Mouse (Mus musculus): Measurements from ENCODE around the gene Gpr108.
"Not testable (repeated sequence)": the region's sequence is repeated elsewhere in the genome, so short reads cannot be mapped to it uniquely, and the experiment has no call there.

The Gpr108 gene

DNA sequence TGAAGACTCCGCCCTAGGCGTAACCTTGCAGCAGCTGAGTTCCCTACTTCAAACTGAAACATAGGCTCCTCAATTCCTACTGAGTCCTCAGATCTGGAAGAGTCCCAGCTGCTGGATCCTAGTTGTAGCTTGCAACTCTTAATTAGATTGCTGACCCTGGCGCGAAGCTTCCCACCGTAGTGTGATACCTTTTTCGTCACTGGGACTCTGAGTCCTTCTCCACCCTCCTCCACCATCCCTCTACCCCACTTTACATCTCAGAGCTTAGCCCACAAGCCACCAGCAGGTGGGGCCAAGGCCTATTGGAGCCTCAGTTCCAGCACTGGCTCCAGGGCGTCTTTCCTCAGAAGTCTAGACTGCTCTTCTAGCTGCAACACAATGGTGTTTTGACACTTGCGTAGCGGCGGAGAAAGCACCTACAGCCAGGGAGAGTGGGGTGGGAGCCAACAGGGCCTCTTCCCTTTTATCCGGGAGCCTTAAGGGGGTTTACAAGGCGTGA is at the start of gene Gpr108:
Gpr108 (minus strand) TSS at position 246 of the 499 bp plus-strand sequence.
- peak; percentile 90 to 92 for DNase-seq (ENCODE audit: low spot score in 2 of 2)

- no peak for DNase-seq (ENCODE audit: low spot score in 2 of 2)
These were observed 48.8 kb upstream of the Gpr108 start for GRCm38 (mm10) chr17:57297040-57297439.

DNA sequence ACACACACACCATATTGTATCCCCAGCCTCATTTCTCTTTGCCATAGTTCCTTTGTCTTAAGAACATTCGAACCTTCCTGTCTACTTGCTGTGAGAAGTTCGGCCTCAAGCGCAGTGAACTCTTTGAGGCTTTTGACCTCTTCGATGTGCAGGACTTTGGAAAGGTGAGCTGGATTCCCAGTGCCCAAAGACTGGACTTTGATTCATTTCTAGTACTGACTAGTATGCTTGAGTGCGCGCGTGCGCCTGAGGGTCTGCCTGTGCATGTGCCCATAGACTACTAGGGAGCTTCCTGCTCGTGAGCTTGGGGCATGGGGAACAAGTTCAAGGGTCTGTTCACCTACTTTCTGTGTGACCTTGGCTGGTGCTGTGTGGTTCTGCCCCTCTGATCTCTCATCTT is 47.7 kb upstream of the Gpr108 start:
- DNase-seq (ENCODE audit: low spot score in 2 of 2) = no peak

- no peak for DNase-seq (ENCODE audit: low spot score in 2 of 2)
These were observed 44.7 kb upstream of the Gpr108 start for GRCm38 (mm10) chr17:57292968-57293367.

DNA sequence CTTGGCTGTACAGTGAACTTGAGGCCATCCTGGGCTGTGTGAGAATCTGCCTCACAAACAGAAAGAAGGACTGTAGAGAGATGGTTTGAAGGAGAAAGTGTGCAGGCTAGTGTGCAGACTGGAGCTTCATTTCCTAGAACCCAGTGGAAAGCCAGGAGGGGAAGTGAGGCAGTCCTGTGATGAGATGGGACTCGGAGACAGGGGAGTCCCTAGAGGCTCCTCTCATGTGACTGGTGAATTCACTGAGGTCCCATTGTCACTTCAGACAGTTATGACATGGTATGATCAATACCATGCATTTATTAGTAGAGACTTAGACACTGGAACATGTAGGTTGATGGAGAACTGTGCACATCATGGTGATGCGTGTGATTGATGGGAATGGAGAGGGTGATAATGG is 44.1 kb upstream of the Gpr108 start:
- no peak for DNase-seq (ENCODE audit: low spot score in 2 of 2)

DNA sequence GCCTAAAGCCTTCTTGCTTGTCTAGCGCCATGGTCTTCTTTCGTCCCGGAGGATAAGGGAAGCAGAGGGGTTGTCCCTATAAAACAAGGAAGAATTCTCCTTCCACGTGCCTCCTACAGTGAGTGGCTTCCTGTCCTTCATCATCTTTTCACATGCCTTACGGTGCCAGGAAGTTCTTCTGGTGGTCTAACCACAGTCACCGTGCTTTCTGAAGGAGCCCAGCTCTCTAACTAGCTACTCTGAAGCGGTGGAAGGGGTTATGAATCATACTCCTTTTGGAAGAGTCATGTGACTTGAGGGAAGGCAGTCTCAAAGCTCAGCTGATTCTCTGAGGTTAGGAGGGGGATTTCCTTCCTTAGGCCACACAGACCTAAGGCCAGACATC is 42.4 kb upstream of the Gpr108 start:
- DNase-seq (ENCODE audit: low spot score in 2 of 2) = no peak

DNA sequence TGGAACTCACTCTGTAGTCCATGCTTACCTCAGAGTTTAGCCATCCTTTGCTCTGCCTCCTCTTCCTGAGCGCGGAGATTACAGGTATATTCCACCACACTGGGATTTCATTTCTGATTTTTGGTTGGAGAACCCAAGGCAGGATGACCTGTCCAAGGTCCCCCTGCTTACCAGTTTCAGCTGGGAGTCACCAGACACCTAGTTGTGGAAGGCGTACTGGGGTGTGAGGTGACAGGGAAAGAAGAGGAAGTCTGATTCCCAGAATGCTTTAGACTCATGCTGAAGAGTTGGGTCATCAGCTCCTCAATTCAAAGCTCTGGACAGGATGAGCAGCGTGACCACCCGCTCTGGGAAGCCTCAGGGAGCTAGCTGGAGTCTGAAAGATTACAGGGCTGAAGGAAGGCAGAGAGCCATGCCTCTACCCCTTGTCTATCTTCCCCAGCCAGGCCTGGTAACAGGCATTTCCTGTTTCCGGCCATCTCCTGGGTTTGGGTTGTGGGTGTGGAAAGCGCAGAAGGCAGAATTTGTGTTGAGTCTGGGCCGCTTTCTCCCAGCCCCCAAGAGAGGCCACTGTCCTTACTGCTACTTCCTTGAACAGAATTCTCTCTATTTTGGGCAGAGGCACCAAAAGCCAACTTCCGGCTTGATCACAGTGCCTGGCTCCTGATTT is 41.9 kb upstream of the Gpr108 start:
- DNase-seq (ENCODE audit: low spot score in 2 of 2) = peak; percentile 27 to 58

- no peak for DNase-seq (ENCODE audit: low spot score in 2 of 2)
These were observed 41.0 kb upstream of the Gpr108 start for GRCm38 (mm10) chr17:57289252-57289651.

DNA sequence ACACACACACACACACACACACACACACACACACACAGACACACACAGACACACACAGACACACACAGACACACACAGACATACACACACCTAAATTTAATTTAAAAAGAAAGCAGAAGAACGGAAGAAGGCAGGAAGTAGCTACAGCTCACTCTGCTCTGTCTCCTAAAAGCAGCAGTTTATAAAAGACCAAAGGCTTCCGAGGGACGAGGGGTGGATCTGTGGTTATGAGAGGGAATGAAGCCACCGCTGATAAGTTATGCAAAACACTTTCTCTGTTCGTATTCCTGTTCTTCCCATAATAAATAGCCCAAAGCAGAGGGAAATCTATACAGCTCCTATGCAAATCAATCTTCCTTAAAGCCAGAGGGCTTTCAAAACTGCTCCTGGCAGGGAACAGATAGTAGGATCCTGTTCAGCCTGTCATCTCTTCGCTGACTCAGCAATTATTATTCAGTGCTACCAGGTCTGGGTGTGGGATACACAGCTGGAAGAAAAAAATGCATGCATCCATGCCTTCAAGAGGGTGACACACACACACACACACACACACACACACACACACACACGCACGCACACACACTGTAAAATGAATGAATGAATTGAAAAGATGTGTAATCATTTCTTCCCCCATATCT is 38.6 kb upstream of the Gpr108 start:
- DNase-seq (ENCODE audit: low spot score in 2 of 2) = no peak

DNA sequence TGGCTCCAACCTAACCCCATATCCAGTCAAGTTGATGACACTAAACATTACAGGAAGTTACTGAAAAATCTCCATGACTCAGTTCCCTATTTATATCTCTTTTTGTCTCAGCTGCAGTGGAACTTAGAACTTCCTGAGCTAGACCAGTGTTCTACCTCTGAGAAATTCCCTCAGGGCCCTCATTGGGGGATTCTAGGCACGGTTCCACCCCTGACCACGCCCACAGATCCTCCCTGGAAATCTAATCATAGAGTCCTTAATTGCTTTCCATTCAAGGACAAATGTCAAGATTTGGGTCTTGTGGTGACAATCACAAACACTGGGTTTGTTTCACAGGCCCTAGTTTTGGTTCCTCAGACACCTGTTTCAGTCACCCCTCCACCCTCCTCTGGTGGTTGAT is 36.8 kb upstream of the Gpr108 start:
- peak; percentile 53 to 69 for DNase-seq (ENCODE audit: low spot score in 2 of 2)

- DNase-seq (ENCODE audit: low spot score in 2 of 2) = no peak
These were observed 35.7 kb upstream of the Gpr108 start for GRCm38 (mm10) chr17:57283906-57284305.

DNA sequence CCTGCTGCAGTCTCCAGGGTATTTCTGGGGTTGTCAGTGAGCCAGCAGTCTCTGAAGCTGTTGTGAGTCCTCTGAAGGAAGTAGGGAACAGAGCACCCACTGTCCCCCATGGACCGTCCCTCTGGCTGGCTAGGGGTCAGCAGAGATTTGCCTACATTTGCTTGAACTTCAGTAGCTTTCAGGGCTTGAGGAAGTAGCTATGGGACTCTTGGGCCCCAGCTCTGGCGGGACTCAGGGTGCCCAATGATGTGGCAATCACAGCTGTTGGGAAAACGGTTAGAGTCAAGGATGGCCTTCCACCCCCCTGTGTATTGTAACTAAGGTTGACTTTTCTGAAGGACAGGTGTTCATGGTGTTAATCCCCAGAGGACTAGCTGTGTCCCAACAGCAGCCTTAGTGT is 32.2 kb upstream of the Gpr108 start:
- no peak for DNase-seq (ENCODE audit: low spot score in 2 of 2)

- no peak for DNase-seq (ENCODE audit: low spot score in 2 of 2)
These were observed 31.5 kb upstream of the Gpr108 start for GRCm38 (mm10) chr17:57279591-57280224.

DNA sequence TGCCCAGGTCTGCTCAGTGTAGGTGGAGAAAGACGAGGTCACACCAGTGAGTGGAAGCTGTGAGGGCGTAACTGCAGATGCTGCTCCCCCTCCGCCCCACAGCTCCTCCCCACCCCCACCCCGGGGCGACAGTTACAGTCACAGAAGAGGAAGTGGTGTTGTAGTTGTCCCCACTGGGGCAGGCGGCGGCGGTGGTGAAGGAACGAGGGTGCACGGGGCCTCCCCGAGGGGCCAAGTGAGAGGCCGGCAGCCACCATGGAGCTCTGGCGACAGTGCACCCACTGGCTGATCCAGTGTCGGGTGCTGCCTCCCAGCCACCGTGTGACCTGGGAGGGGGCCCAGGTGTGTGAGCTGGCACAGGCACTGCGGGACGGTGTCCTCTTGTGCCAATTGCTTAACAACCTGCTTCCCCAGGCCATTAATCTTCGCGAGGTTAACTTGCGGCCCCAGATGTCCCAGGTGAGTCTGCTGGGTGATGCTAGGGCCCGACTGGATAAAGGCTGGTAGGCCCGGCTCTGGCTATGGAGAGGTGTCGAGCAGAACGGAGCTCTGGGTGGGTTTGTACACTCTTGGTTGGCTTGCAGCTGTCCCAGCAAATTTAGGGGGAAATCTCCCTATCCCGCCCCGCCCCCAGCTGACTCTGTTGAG is 30.8 kb upstream of the Gpr108 start, which contains the start of gene Vav1:
Vav1 (plus strand) TSS at position 158 of the 648 bp plus-strand sequence.
- peak in 1 of 2 experiments; percentile 67 for DNase-seq (ENCODE audit: low spot score in 2 of 2)

DNA sequence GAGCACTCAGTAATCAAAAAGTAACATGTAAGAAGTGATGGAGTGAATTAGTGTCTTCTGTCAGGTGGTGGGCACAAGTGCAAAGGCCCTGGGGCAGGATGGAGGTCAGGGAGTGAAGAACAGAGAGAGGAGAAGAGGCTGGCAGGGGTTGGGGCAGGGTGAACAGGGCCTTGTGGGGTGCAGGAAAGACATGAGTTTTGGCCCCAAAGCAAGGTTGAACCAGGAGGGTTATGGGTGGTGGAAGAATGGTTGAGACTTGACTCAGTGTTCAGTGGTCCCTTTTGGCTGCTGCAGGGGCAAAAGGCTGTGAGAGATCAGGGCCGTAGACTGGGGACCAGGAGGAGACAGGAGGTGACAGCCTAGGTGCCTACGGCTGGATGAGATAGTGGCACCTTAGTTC is 30.3 kb upstream of the Gpr108 start:
- no peak for DNase-seq (ENCODE audit: low spot score in 2 of 2)

DNA sequence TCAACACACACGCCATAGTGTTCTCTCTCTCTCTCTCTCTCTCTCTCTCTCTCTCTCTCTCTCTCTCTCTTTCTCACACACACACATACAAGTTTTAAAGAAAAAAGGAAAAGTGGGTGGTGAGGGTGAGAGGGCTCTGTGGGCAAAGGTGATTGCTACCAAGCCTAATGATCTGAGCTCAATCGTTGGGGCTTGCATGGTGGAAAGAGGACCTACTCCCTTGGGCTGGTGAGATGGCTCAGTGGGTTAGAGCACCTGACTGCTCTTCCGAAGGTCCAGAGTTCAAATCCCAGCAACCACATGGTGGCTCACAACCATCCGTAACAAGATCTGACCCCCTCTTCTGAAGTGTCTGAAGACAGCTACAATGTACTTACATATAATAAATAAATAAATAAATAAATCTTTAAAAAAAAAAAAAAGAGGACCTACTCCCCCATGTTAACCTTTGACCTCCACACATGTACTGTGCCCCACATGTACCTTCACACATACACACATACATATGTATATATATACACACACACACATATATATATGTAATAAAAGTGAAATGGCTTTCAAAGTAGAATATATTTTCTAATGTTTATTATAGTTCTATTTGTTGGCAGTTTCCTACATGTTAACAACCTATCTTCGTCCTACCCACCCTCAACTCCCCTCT is 29.5 kb upstream of the Gpr108 start:
- DNase-seq (ENCODE audit: low spot score in 2 of 2) = not testable (repeated sequence)

DNA sequence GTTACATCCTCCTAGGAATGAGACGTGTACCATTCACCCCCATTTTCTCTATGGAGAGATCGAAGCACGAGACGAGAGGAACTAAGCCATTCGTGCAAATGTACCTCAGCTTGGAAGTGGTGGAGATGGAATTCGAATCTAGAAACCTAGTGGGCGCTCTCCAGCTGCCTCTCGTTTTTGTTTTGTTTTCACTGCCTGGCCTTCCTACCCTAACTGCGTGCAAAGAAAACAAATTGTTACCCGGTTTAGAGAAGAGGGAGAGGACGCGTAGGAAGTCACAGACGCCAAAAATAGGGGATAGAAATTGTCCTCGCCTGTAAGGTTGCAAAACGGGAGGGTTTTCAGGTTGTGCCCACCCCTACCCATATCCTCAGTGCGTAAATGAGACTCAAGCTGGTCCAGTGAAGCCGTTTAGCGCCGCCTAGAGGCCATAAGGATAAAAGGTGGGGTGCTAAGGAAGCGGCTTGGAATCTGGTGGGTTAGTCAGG is 28.4 kb upstream of the Gpr108 start:
- peak; percentile 88 to 90 for DNase-seq (ENCODE audit: low spot score in 2 of 2)

DNA sequence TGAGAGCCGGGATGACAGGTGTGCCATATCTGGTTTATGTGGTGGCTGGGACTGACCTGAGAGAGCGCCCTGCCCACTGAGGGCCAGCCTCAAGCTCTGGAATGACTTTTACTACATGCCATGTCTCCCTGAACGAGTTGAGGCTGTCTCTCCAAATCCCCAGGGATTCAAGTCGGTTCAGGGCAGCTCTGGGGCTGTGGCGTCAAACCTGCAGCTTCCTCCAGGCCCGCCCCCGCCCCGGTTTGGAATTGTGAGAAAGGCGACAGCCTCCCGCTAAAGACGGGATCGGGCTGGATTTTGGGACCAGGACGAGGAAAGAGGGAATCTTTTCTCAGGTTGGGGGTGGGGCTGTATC is 27.7 kb upstream of the Gpr108 start:
- DNase-seq (ENCODE audit: low spot score in 2 of 2) = peak; percentile 49 to 61

DNA sequence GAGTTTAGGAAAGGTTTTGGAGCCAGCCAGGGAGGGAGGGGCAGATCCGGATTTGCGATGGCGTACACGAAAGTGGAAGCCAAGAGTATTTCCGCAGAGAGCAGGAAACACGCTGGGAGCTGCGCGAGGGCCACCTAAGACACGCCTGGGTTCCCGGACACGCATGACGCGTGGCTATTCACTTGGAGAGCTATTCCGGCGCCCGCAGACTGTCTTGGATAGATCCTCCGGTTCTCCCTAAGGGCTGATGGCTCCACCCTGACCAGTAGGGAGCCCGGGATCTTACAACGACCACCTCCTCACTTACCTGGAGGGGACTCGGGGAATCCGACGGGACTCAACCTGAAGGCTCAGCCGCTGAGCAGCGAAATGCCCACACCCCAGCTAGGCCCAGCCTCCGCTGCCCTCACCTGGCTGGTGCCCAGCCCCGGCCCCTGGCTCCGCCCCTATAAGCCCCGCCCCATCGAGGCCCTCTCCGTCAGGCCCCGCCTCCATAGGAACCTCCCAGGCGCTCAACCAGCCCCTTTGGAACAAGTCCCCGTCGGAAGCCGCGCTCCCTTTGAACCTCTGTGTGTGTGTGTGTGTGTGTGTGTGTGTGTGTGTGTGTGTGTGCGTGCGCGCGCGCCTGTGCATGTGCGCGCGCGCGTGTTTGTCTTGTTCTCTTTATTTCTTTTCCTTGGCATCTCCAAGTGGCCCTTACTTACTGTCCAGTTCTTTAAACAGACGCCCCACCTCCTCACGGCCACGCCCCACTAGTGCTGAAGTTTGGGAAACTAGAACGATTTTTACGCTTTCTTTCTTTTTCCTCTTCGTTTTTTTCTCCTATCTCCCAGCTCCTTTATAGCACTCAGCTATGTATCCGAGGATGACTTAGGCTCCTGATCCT is 27.1 kb upstream of the Gpr108 start:
- DNase-seq (ENCODE audit: low spot score in 2 of 2) = peak; percentile 91 to 93

GRCm38 (mm10) chr17:57274686-57275085 is 26.4 kb upstream of the Gpr108 start:
- DNase-seq (ENCODE audit: low spot score in 2 of 2) = no peak

DNA sequence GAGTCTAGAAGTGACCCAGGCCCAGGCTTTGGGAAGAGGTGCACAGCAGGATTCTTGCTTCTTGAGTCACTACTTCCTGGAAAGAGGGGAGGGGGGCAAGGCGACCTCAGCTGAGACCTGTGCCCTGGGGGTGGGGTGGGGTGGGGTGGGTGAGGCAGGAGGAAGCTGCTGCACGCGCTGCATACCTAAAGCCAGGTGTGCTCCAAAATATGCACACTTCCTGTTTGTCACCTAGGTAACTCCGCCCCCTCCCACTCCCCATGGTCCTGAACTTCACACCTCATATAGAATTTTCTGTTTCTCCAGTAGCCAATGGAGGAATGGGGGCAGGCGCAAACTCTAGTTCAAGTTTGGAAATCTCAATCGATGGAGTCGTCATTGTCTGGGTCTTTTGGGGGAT is 25.6 kb upstream of the Gpr108 start:
- DNase-seq (ENCODE audit: low spot score in 2 of 2) = no peak

Measured in heart, adult 9 months (tissue).